ENCODE assay signal across 19 mouse cellular contexts in the genomic region with DNA sequence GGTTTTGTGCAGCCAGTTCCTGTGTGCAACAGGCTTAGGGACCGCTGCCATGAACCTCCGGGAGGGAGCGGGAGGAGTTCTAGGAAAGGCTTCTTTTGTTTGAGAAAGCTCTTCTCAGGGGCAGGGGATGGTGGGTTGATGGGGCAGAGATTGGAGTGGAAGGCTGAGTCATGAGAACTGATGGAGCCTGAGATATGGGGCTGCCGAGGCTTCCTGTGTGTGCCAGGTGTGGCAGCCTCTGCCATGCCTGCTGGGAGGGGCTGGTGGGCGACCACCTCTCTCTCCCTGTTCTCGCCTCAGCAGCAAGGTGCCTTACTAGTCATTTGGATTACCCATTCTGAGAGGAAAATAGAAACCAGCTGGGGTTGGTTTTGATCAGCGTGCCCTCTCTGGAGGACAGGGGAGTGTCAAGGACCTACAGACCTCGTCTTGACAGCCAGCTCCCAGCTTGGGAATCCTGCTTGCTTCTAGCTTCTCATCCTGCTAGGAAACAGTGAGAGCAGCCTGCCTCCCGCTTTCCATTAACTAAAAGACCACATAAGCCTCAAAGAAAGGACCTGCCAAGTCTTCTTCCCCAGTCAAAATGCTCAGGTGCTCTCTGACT.
DNase-seq lines count a peak whose midpoint lies in the region; ATAC-seq lines count a peak whose summit lies in the region.
"Had no signal": no experiment of that assay in that cellular context is flagged by ENCODE, and none has a peak within 500 bp of the region (broad histone marks: within the 10 kb centered on the region; RNA-seq: fewer than 3 reads in every experiment).

No protein-coding gene starts in this region.

- H3K27me3 ChIP-seq in hindbrain, embryonic 10.5 days (ENCODE audit: insufficient read depth, poor library complexity, severe bottlenecking) = peaks cover 29% of the 10 kb centered on the region
- 0 out of 2 replicates have a peak, but pooled peaks cover 7% of the 10 kb centered on the region for H3K27me3 ChIP-seq in hindbrain, embryonic 14.5 days (ENCODE audit: control insufficient read depth, insufficient read depth, low read length)
- no peaks in the 10 kb centered on the region for H3K27me3 ChIP-seq in kidney, embryonic 16.5 days (ENCODE audit: insufficient read depth, low read length)
- H3K27me3 ChIP-seq: midbrain, embryonic 15.5 days had no signal

- H3K4me2 ChIP-seq in hindbrain, embryonic 14.5 days (replicated peaks) = no peak overlapping the region
- H3K4me2 ChIP-seq in kidney, embryonic 16.5 days (replicated peaks; ENCODE audit: low read depth, low read length) = no peak overlapping the region
- H3K4me2 ChIP-seq: forebrain, embryonic 13.5 days; hindbrain, embryonic 13.5 days; liver, embryonic 11.5 days; lung, embryonic 14.5 days; midbrain, embryonic 15.5 days had no signal

- WGBS in hindbrain, embryonic 10.5 days = 36% methylated on average over 9 of the region's 9 CpGs
- 40% methylated on average over 9 of the region's 9 CpGs for WGBS in hindbrain, embryonic 14.5 days
- 49% methylated on average over 9 of the region's 9 CpGs for WGBS in kidney, embryonic 16.5 days

- H3K27ac ChIP-seq in hindbrain, embryonic 10.5 days = peak overlapping the region; percentile 68
- no peak overlapping the region for H3K27ac ChIP-seq in hindbrain, embryonic 14.5 days
- H3K27ac ChIP-seq in kidney, embryonic 16.5 days (ENCODE audit: low read length) = no peak overlapping the region
- H3K27ac ChIP-seq: forebrain, embryonic 13.5 days; hindbrain, embryonic 13.5 days; kidney, postnatal 0 days; left cerebral cortex, adult 2 months; limb, embryonic 10.5 days; midbrain, embryonic 15.5 days had no signal

- no peak for DNase-seq in hindbrain, embryonic 10.5 days (ENCODE audit: low spot score)
- DNase-seq in hindbrain, embryonic 14.5 days (ENCODE audit: low spot score) = no peak
- DNase-seq in Muller cell, postnatal 12 days (ENCODE audit: inconsistent ontology term) = peak; percentile 79
- DNase-seq in thymus, postnatal 36 days = peak; percentile 76 to 89
- no peak for DNase-seq in kidney, postnatal 25 days
- no peak for DNase-seq in frontal cortex, postnatal 25 days (ENCODE audit: low spot score in 2 of 2)
- DNase-seq: cerebellum, adult 9-10 months; heart, adult 11 months; lung, embryonic 14.5 days had no signal

- no peak overlapping the region for H3K9ac ChIP-seq in hindbrain, embryonic 14.5 days
- no peak overlapping the region for H3K9ac ChIP-seq in kidney, embryonic 16.5 days (replicated peaks; ENCODE audit: low read length)
- H3K9ac ChIP-seq: forebrain, embryonic 13.5 days; hindbrain, embryonic 13.5 days; lung, embryonic 14.5 days; midbrain, embryonic 15.5 days had no signal

- no peaks in the 10 kb centered on the region for H3K36me3 ChIP-seq in hindbrain, embryonic 10.5 days
- no peaks in the 10 kb centered on the region for H3K36me3 ChIP-seq in hindbrain, embryonic 14.5 days (replicated peaks; ENCODE audit: control insufficient read depth, insufficient read depth)
- no peaks in the 10 kb centered on the region for H3K36me3 ChIP-seq in kidney, embryonic 16.5 days (ENCODE audit: insufficient read depth, low read length)
- H3K36me3 ChIP-seq: hindbrain, embryonic 13.5 days; limb, embryonic 10.5 days; midbrain, embryonic 15.5 days had no signal

- peaks cover 31% of the 10 kb centered on the region for H3K4me1 ChIP-seq in hindbrain, embryonic 10.5 days (replicated peaks)
- no peaks in the 10 kb centered on the region for H3K4me1 ChIP-seq in hindbrain, embryonic 14.5 days (replicated peaks; ENCODE audit: control insufficient read depth, insufficient read depth, low read length)
- no peaks in the 10 kb centered on the region; the same call in 1 of the 2 replicates for H3K4me1 ChIP-seq in kidney, embryonic 16.5 days (ENCODE audit: insufficient read depth, low read length)

- H3K9me3 ChIP-seq in hindbrain, embryonic 10.5 days = no peaks in the 10 kb centered on the region
- H3K9me3 ChIP-seq in hindbrain, embryonic 14.5 days (ENCODE audit: control insufficient read depth, low read length) = no peaks in the 10 kb centered on the region
- no peaks in the 10 kb centered on the region for H3K9me3 ChIP-seq in kidney, embryonic 16.5 days (ENCODE audit: low read length)
- H3K9me3 ChIP-seq: forebrain, embryonic 13.5 days; hindbrain, embryonic 13.5 days; limb, embryonic 10.5 days; midbrain, embryonic 15.5 days had no signal

- H3K4me3 ChIP-seq in hindbrain, embryonic 10.5 days = no peak overlapping the region
- H3K4me3 ChIP-seq in hindbrain, embryonic 14.5 days (replicated peaks; ENCODE audit: low read length) = no peak overlapping the region
- H3K4me3 ChIP-seq in kidney, embryonic 16.5 days (ENCODE audit: low read length) = no peak overlapping the region
- H3K4me3 ChIP-seq: forebrain, embryonic 13.5 days; hindbrain, embryonic 13.5 days; left cerebral cortex, adult 2 months; limb, embryonic 10.5 days; midbrain, embryonic 15.5 days had no signal

- ATAC-seq in hindbrain, embryonic 14.5 days (ENCODE audit: low FRiP score) = no peak
- ATAC-seq in inflammation-experienced regulatory T-cells, adult 6 months = peak; percentile 36
- no peak for ATAC-seq in kidney, embryonic 16.5 days (ENCODE audit: low FRiP score, low TSS enrichment)
- ATAC-seq: forebrain, embryonic 13.5 days; intestine, postnatal 0 days; midbrain, embryonic 15.5 days had no signal

Comparison
In these comparisons a context has a peak if more than half of its experiments do, and no peak if none do; other contexts are left out.
1. DNase-seq: peak in Muller cell, postnatal 12 days (single experiment) and thymus, postnatal 36 days (2 of 2); none in hindbrain, embryonic 10.5 days (single experiment), hindbrain, embryonic 14.5 days (single experiment), kidney, postnatal 25 days (0 of 2) and frontal cortex, postnatal 25 days (0 of 2).